Mouse (Mus musculus) C2C12 (cell line): Measurements from ENCODE around the gene Zc3h7b.

Experiments
- CTCF ChIP-seq: IDR thresholded peaks from one replicate; pipeline ENCODE4 v1.5.1; 2011; ENCODE audit not compliant: control insufficient read depth, insufficient read depth, insufficient read length
- USF1 ChIP-seq: IDR thresholded peaks from one replicate; pipeline ENCODE4 v1.6.1; 2011; ENCODE audit warnings: low read depth, mild to moderate bottlenecking, control low read depth, moderate library complexity

DNA sequence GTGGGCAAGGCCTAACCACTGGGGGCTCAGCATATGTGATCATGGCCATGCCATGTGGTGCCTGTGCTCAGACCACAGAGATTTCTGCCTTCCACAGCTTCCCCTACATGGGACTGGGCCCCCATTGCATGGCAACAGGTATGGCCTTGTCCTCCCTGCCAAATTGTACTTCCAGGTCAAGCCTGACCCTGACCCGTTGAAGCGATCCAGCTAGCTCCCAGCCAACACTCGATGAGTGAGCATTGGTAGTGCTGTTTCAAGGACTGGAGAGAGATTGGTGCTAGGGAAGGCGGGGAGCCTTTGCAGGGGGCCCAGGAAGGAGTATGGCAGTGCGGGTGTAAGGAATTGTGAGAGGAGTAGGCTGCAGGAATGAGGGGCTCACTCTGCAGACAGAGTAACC is 21.6 kb downstream of the Zc3h7b start:
- TF ChIP-seq CTCF (no peak), USF1 (no peak)
